In the genomic region with DNA sequence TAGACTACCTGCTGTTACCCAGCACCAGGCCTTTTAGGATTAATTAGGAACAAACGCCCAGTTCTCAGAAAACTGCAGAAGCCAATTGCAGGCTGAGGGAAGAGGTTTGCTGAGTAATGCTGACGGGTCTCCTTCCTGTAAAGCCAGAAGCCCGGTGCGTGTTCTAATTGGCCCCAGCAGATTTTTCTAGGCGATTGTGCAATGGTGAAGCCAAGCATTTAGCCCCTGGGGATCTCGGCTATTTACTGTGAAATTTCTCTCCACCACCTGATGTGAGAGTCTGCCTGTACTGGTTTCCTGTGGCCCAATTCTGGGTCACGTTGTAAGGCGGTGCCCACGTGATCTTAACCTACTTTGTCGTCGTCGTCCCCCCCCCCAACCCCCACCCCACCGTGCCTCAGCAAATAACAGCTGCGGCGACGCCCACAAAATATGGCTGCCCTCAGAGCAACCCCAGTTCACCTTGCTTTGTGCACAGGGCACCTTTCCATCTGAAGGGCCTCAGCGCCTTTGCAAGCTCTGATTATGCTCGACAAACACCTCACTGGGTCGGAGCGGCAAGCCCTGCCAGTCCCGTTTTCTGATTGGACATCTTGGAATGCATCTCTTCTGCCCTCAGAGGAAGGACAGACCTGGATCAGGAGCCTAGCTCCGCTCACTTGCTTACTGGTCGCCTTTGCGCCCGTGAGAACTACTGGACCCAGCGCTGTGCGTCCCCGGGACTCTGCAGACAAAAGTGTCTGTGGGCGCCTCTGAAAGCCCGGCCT, we compare ENCODE assay signal across 8 mouse cellular contexts. TPM values are rescaled to one million over a fixed set of nuclear protein-coding genes. Genes with fewer than 3 reads are reported as not detected.
DNase-seq lines count a peak whose midpoint lies in the region; ATAC-seq lines count a peak whose summit lies in the region.

No protein-coding gene starts in this region.

- intact Hi-C loops in gastrocnemius, postnatal 14 days (cut with DNase I; ENCODE audit: low total_unique reads) = no loop called here
- intact Hi-C loops in left cerebral cortex, postnatal 14 days (cut with DNase I) = loop anchor here (2.0 kb wide), 1 partner anchor 25 kb away; no protein-coding TSS in a partner anchor

- peak; percentile 88 for DNase-seq in adrenal gland, adult 2 months
- DNase-seq in embryo, embryonic 11.5 days (ENCODE audit: low read depth, low spot score) = peak; percentile 48
- DNase-seq in gastrocnemius, postnatal 14 days = peak; percentile 73
- DNase-seq in intestine, embryonic 14.5 days (ENCODE audit: low spot score) = peak; percentile 87
- DNase-seq in left cerebral cortex, postnatal 14 days (ENCODE audit: low spot score in 2 of 2) = peak; percentile 69 to 77
- peak; percentile 59 for DNase-seq in right cerebral cortex, postnatal 25 days
- peak; percentile 84 for DNase-seq in yolk sac, embryonic 10.5 days (ENCODE audit: low spot score)

- peak; percentile 75 for ATAC-seq in intestine, embryonic 14.5 days (replicated peaks; ENCODE audit: low FRiP score, low TSS enrichment, low read depth)
- peak; percentile 77 for ATAC-seq in megakaryocyte progenitor cell, adult 5-6 weeks (replicated peaks; ENCODE audit: poor library complexity)

- peak overlapping the region; percentile 81 for H3K27ac ChIP-seq in intestine, embryonic 14.5 days (ENCODE audit: low read depth)

- H3K4me2 ChIP-seq in intestine, embryonic 14.5 days (ENCODE audit: low read length) = peak overlapping the region; percentile 69

- H3K4me1 ChIP-seq in intestine, embryonic 14.5 days (replicated peaks; ENCODE audit: control insufficient read depth, insufficient read depth, low read length) = peaks cover 10% of the 10 kb centered on the region

- H3K4me3 ChIP-seq in intestine, embryonic 14.5 days (ENCODE audit: low read depth, low read length) = peak overlapping the region; percentile 37

- H3K9ac ChIP-seq in intestine, embryonic 14.5 days (ENCODE audit: low read length) = peak overlapping the region; percentile 40

- H3K27me3 ChIP-seq in intestine, embryonic 14.5 days (replicated peaks; ENCODE audit: control insufficient read depth, insufficient read depth, low read length) = no peaks in the 10 kb centered on the region

- no peaks in the 10 kb centered on the region for H3K9me3 ChIP-seq in intestine, embryonic 14.5 days (ENCODE audit: control insufficient read depth, low read length)

- no peaks in the 10 kb centered on the region for H3K36me3 ChIP-seq in intestine, embryonic 14.5 days (ENCODE audit: control insufficient read depth, insufficient read depth, low read length)

- under 1% methylated on average over 30 of the region's 30 CpGs for WGBS in intestine, embryonic 14.5 days

RNA-seq across cellular contexts. Expression of a gene that starts 20.9 kb away (rescaled TPM):
- 10 to 100 TPM; 37.8 to 55.3 TPM for total RNA-seq in adrenal gland, adult 2 months (2021)
- polyA plus RNA-seq in adrenal gland, adult 2 months (2012; rRNA removed) = 63.9 and 76.4 TPM in 2 replicates
- total RNA-seq in gastrocnemius, postnatal 14 days (2021) = 10 to 100 TPM; 20.1 to 22.1 TPM
- 12.8 and 14.9 TPM in 2 replicates for polyA plus RNA-seq in intestine, embryonic 14.5 days (2014; fragmentation: Nextera tagmentation; extraction: Ambion mirVana)
- total RNA-seq in left cerebral cortex, postnatal 14 days (2021) = 10 to 100 TPM; 49.5 to 58.6 TPM
- 28.4 and 35.6 TPM in 2 replicates for total RNA-seq in megakaryocyte progenitor cell, adult 5-6 weeks (2015)
- total RNA-seq in megakaryocyte progenitor cell, adult 5-6 weeks (2017) = 22.8 and 29.0 TPM in 2 replicates

RNA-seq across cellular contexts. Expression of a gene that starts 46.6 kb away (rescaled TPM):
- 10 to 100 TPM in 1 of 2 experiments, 1 to 10 TPM in 1; 9.0 to 23.0 TPM for total RNA-seq in adrenal gland, adult 2 months (2021)
- 10.4 and 12.8 TPM in 2 replicates for polyA plus RNA-seq in adrenal gland, adult 2 months (2012; rRNA removed)
- 1 to 10 TPM; 2.5 to 3.9 TPM for total RNA-seq in gastrocnemius, postnatal 14 days (2021)
- polyA plus RNA-seq in intestine, embryonic 14.5 days (2014; fragmentation: Nextera tagmentation; extraction: Ambion mirVana) = 94.6 and 108 TPM in 2 replicates
- total RNA-seq in left cerebral cortex, postnatal 14 days (2021) = 1 to 10 TPM; 1.2 to 1.3 TPM
- not detected in 2 replicates for total RNA-seq in megakaryocyte progenitor cell, adult 5-6 weeks (2015)
- total RNA-seq in megakaryocyte progenitor cell, adult 5-6 weeks (2017) = 0.07 TPM in 1 of 2 replicates, not detected in the other

RNA-seq across cellular contexts. Expression of a gene that starts 59.1 kb away (rescaled TPM):
- 1 to 10 TPM in 1 of 2 experiments, under 1 TPM in 1; 0.93 to 1.6 TPM for total RNA-seq in adrenal gland, adult 2 months (2021)
- 2.8 TPM in 2 replicates for polyA plus RNA-seq in adrenal gland, adult 2 months (2012; rRNA removed)
- 1 to 10 TPM in 1 of 2 experiments, under 1 TPM in 1; 0.66 to 1.8 TPM for total RNA-seq in gastrocnemius, postnatal 14 days (2021)
- 6.0 and 8.4 TPM in 2 replicates for polyA plus RNA-seq in intestine, embryonic 14.5 days (2014; fragmentation: Nextera tagmentation; extraction: Ambion mirVana)
- under 1 TPM; 0.76 to 0.97 TPM for total RNA-seq in left cerebral cortex, postnatal 14 days (2021)
- 0.10 and 0.76 TPM in 2 replicates for total RNA-seq in megakaryocyte progenitor cell, adult 5-6 weeks (2015)
- total RNA-seq in megakaryocyte progenitor cell, adult 5-6 weeks (2017) = 0.46 and 1.6 TPM in 2 replicates

Comparison
In these comparisons a context has a peak if more than half of its experiments do, and no peak if none do; other contexts are left out.
1. Peak in every context shown above with its lines: DNase-seq, ATAC-seq, H3K4me3 ChIP-seq and H3K27ac ChIP-seq.